Mouse (Mus musculus) kidney, adult 2 months (tissue): ENCODE results near the gene Rab20.

Experiments used
- CTCF ChIP-seq: fragments of 200-500 bp; conservative IDR thresholded peaks from 2 replicates; pipeline ENCODE4 v1.5.1; 2011; ENCODE audit warnings: low read depth, mild to moderate bottlenecking, control low read depth, low read length, moderate library complexity, mixed read lengths; ENCODE audit not compliant: insufficient read depth, insufficient read length
- POLR2A ChIP-seq: fragments of 200-500 bp; IDR thresholded peaks from one replicate; pipeline ENCODE4 v1.6.1; 2011; ENCODE audit warnings: low read depth, low read length, control low read depth

DNA sequence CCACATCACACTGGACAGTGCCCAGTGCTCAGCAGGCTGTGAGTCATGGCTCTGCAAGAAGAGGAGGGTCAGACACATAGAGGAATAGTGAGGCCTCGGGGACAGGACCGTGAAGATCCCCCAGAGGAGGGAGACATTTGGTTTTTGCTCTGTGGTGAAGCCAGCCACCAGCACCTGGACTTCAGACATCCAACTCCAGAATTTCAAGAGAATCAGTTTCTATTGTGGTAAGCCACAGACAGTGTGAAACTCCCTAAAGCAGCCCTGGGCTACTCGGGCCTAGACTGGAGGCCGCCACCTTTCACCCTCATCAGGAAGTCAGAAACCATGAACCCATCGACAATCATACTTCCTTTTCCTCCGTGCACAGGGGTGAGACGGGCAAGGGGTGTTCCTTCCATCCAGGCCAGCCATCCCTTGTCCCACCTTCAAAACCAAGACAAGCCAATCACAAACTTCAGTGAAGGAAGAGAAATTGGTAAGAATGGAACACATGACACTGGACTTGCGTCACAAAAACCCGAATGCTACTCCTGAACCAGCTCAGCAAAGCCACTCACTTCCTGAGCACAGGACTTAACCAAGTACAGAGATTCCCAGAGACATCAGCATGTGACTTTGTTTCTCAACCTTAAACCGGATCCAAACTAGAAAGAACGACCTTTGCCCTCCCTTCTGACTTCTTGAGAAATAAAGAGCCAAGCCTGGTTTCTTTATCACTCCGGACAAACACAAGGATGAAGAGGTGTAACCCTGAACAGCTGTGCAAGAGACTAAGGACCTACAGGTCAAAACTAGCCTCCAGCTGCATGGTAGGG, 14.4 kb downstream of the Rab20 start:
- TF ChIP-seq POLR2A = no peak
- TF ChIP-seq CTCF = no peak
